Mouse (Mus musculus): Measurements from ENCODE around the gene Nsun3. TPM values are rescaled to one million over a fixed set of nuclear protein-coding genes. Genes with fewer than 3 reads are reported as not detected.

The Nsun3 gene
- polyA plus RNA-seq, 2 experiments, result 3.8 to 5.2 TPM

DNA sequence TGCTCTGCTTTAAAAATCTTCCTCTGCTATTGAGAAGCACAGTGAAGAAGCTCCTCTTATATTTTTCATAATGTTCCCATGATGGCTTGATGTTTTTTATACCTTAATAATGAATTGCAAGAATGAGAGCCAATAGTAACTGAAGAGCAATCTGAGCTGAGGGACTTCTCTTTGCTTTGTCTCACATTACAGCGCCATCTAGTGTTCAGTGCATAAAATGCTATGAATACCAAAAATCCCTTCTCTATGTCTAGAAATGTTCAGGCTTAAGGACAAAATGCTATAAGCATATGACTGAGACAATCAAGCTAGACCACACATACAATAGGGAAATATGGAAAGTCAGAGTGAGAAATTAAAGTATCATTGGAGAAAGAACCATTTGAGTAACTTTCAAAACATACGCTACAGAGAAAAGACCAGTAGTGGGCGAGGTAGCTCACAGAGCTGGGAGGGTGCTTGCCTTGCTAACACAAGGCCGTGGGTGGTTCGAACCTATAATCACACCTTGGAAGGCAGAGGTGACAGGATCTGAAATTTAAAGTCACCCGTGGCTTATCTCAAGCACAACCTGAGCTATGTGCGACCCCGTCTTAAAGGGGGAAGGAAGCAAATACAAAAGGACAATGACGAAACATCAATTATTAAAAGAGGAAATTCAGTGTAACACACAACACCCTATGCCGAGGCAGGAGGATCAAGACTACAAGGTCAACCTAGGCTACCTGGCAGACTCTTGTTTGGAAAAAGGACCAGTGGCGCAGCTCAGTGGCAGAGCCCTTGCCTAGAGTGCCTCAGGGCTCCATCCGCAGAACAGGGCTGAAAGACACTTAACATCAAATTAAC is 39.8 kb upstream of the Nsun3 start:
- DNase-seq (ENCODE audit: low read depth in 3 of 3, low spot score in 3 of 3) (peak in 2 of 3 experiments; percentile 23 to 35), ATAC-seq (ENCODE audit: insufficient read depth) (no peak)
- Histone ChIP-seq H3K4me3 (ENCODE audit: insufficient read depth in 1 of 2, low read depth in 2 of 2, low read length in 2 of 2) (no peak overlapping the region), H3K9me3 (ENCODE audit: control insufficient read depth, low read length) (no peaks in the 10 kb centered on the region), H3K4me1 (replicated peaks; ENCODE audit: control insufficient read depth in 2 of 2, insufficient read depth in 2 of 2, low read length in 1 of 2) (no peaks in the 10 kb centered on the region), H3K27ac (no peak overlapping the region), H3K27me3 (ENCODE audit: control insufficient read depth, insufficient read depth, low read length) (no peaks in the 10 kb centered on the region), H3K36me3 (replicated peaks; ENCODE audit: control insufficient read depth, insufficient read depth, low read depth) (no peaks in the 10 kb centered on the region), H3K9ac (replicated peaks) (no peak overlapping the region), H3K4me2 (ENCODE audit: low read depth) (no peak overlapping the region)
- 58% methylated on average over 12 of the region's 12 CpGs for WGBS (ENCODE audit: insufficient replicate concordance)
- TF ChIP-seq EP300 (IDR thresholded peaks at IDR 0.05; ENCODE audit: low read depth) (no peak), CTCF (IDR thresholded peaks at IDR 0.05; ENCODE audit: low read depth) (peak; percentile 68)

DNA sequence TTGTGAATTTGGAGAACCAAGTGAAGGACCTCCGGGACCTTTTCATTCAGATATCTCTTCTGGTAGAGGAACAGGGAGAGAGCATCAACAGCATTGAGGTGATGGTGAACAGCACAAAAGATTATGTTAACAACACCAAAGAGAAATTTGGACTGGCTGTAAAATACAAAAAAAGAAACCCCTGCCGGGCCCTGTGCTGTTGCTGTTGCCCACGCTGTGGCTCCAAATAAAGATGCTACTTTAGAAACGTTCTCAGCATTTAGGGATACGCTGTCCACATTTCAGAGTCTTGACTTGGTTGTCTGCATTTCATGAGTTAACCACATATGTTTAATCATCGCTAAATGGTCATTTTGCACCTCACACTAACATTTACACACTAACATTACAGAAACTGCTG is 35.9 kb upstream of the Nsun3 start:
- TF ChIP-seq CTCF (IDR thresholded peaks at IDR 0.05; ENCODE audit: low read depth), result no peak
- TF ChIP-seq EP300 (IDR thresholded peaks at IDR 0.05; ENCODE audit: low read depth), result no peak
- Histone ChIP-seq H3K27ac (no peak overlapping the region), H3K36me3 (replicated peaks; ENCODE audit: control insufficient read depth, insufficient read depth, low read depth) (no peaks in the 10 kb centered on the region), H3K27me3 (ENCODE audit: control insufficient read depth, insufficient read depth, low read length) (no peaks in the 10 kb centered on the region), H3K4me1 (replicated peaks; ENCODE audit: control insufficient read depth in 2 of 2, insufficient read depth in 2 of 2, low read length in 1 of 2) (no peaks in the 10 kb centered on the region), H3K4me3 (ENCODE audit: insufficient read depth in 1 of 2, low read depth in 2 of 2, low read length in 2 of 2) (no peak overlapping the region), H3K9me3 (ENCODE audit: control insufficient read depth, low read length) (no peaks in the 10 kb centered on the region), H3K9ac (replicated peaks) (no peak overlapping the region), H3K4me2 (ENCODE audit: low read depth) (no peak overlapping the region)
- DNase-seq (ENCODE audit: low read depth in 3 of 3, low spot score in 3 of 3) (no peak), ATAC-seq (ENCODE audit: insufficient read depth) (no peak)
- 85% methylated on average over 6 of the region's 6 CpGs for WGBS (ENCODE audit: insufficient replicate concordance)

DNA sequence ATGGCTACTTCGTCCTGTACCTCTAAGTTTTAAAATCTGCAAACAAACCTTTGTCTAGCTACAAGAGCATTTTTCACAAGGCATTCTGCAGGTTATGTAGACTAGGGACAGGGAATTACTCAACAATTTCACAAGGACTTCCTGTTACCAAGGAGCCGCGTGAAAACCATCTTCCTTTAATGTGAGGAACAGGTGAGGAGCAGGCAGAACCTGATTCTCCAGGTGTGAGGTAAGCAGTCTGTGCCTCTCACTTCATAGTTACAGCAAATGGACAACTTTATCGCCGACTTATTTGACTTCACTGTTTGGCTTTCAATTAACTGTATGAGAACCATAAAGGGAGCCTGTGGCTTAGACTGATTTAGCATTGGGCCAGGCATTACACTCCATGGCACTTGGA is 27.9 kb upstream of the Nsun3 start, which contains the start of gene Stx19:
TSS of gene Stx19 (plus strand) at position 186 of the 400 bp plus-strand sequence.
- Histone ChIP-seq H3K4me1 (replicated peaks; ENCODE audit: control insufficient read depth in 2 of 2, insufficient read depth in 2 of 2, low read length in 1 of 2) (0 out of 4 replicates have a peak, but pooled peaks cover 0 to 2% of the 10 kb centered on the region in 2 experiments), H3K9me3 (ENCODE audit: control insufficient read depth, low read length) (no peaks in the 10 kb centered on the region), H3K4me3 (ENCODE audit: insufficient read depth in 1 of 2, low read depth in 2 of 2, low read length in 2 of 2) (no peak within 1 kb of the TSS), H3K27me3 (ENCODE audit: control insufficient read depth, insufficient read depth, low read length) (no peaks in the 10 kb centered on the region), H3K27ac (no peak within 1 kb of the TSS), H3K9ac (replicated peaks) (no peak within 1 kb of the TSS), H3K4me2 (ENCODE audit: low read depth) (no peak within 1 kb of the TSS), H3K36me3 (replicated peaks; ENCODE audit: control insufficient read depth, insufficient read depth, low read depth) (no peaks in the 10 kb centered on the region)
- WGBS (ENCODE audit: insufficient replicate concordance), result 61% methylated on average over 5 of the region's 5 CpGs
- DNase-seq (ENCODE audit: low read depth in 3 of 3, low spot score in 3 of 3) (no peak), ATAC-seq (ENCODE audit: insufficient read depth) (no peak)
- TF ChIP-seq CTCF (IDR thresholded peaks at IDR 0.05; ENCODE audit: low read depth) (no peak), EP300 (IDR thresholded peaks at IDR 0.05; ENCODE audit: low read depth) (no peak)

DNA sequence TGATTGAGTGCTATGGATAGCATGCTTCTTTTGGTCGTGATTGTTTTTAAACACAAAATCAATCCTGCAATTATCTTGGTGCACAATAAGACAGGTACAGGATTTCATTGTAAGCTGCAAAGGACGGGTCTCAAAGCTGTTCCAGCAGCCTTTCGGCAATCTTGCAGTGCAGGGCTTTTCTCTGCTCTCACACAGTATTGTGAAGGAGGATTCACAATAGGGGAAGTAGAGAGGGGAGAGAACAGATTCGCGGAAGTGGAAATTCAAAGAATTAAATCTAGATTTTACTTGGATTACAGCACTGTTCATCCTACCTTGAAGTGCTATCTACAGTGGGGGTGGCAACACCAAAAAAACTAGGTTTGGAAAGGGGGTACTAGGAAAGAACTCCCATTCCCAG is 27.2 kb upstream of the Nsun3 start:
- 65% methylated on average over 5 of the region's 5 CpGs for WGBS (ENCODE audit: insufficient replicate concordance)
- Histone ChIP-seq H3K27me3 (ENCODE audit: control insufficient read depth, insufficient read depth, low read length) (no peaks in the 10 kb centered on the region), H3K4me2 (ENCODE audit: low read depth) (no peak overlapping the region), H3K9ac (replicated peaks) (no peak overlapping the region), H3K9me3 (ENCODE audit: control insufficient read depth, low read length) (no peaks in the 10 kb centered on the region), H3K4me1 (replicated peaks; ENCODE audit: control insufficient read depth in 2 of 2, insufficient read depth in 2 of 2, low read length in 1 of 2) (0 out of 4 replicates have a peak, but pooled peaks cover 0 to 2% of the 10 kb centered on the region in 2 experiments), H3K36me3 (replicated peaks; ENCODE audit: control insufficient read depth, insufficient read depth, low read depth) (no peaks in the 10 kb centered on the region), H3K4me3 (ENCODE audit: insufficient read depth in 1 of 2, low read depth in 2 of 2, low read length in 2 of 2) (no peak overlapping the region), H3K27ac (no peak overlapping the region)
- ATAC-seq (ENCODE audit: insufficient read depth) (no peak), DNase-seq (ENCODE audit: low read depth in 3 of 3, low spot score in 3 of 3) (no peak)
- no peak for TF ChIP-seq EP300 (IDR thresholded peaks at IDR 0.05; ENCODE audit: low read depth)
- TF ChIP-seq CTCF (IDR thresholded peaks at IDR 0.05; ENCODE audit: low read depth), result no peak

DNA sequence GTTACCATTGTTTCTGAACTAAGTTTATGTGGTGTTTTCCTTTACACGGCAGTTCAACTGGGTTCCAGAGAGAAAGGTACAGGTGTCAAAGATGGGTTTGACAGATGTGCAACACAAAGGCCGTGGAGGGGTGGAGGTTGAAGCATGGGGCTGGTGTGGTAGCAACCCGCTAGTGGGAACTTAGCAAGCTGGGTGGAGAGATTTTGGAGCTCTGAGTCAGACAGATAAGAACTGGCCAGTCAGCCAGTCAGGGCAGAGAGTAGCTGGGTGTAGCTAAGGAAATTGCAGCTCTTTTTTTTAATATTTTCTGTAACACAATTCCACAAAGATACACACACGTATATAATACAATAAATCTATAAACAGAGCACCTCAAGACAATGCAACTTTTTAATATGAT is 24.2 kb upstream of the Nsun3 start:
- Histone ChIP-seq H3K4me3 (ENCODE audit: insufficient read depth in 1 of 2, low read depth in 2 of 2, low read length in 2 of 2) (no peak overlapping the region), H3K9ac (replicated peaks) (no peak overlapping the region), H3K36me3 (replicated peaks; ENCODE audit: control insufficient read depth, insufficient read depth, low read depth) (no peaks in the 10 kb centered on the region), H3K27me3 (ENCODE audit: control insufficient read depth, insufficient read depth, low read length) (no peaks in the 10 kb centered on the region), H3K9me3 (ENCODE audit: control insufficient read depth, low read length) (no peaks in the 10 kb centered on the region), H3K27ac (no peak overlapping the region), H3K4me2 (ENCODE audit: low read depth) (no peak overlapping the region), H3K4me1 (replicated peaks; ENCODE audit: control insufficient read depth in 2 of 2, insufficient read depth in 2 of 2, low read length in 1 of 2) (0 out of 4 replicates have a peak, but pooled peaks cover 0 to 2% of the 10 kb centered on the region in 2 experiments)
- TF ChIP-seq EP300 (IDR thresholded peaks at IDR 0.05; ENCODE audit: low read depth) (no peak), CTCF (IDR thresholded peaks at IDR 0.05; ENCODE audit: low read depth) (no peak)
- 36% methylated on average over 4 of the region's 4 CpGs for WGBS (ENCODE audit: insufficient replicate concordance)
- ATAC-seq (ENCODE audit: insufficient read depth), result peak; percentile 61; the same call in 1 of the 2 replicates
- DNase-seq (ENCODE audit: low read depth in 3 of 3, low spot score in 3 of 3), result no peak
